7 mouse cellular contexts compared by ENCODE assay signal in the genomic region with DNA sequence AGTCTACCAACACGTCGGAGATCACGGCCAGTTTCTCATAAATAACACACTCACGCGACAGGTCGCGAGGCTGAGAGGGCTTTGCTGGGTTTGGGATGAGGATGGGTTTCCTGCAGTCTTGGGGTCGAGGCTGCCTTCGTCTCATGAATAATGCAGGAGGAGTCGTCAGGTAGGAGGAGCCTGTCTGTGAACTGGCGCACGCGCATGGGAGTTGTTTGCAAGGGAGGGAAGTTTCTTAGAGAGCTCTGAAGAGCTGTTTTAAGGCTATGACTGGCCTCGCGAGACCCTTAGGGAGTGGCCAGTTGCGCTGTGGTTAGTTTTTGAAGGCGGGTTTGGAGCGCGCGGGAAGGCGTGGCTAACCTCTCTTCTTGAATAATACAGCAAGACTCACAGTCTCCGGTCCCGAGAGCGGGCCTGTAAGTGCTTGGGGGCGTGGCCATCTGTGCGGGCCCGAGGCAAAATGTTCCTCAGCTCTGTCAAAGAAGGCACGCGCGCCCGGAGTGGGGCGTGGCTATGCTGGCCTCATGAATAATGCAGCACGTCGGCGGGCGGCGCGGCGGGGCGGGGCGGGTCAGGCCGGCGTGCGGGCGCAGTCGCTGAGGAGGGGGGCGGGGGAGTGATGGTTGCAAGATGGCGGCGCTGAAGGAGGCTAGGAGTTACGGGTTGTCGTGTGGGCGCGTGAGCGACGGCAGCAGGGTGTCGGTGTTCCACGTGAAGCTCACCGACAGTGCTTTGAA. TPM values are rescaled to one million over a fixed set of nuclear protein-coding genes. Genes with fewer than 3 reads are reported as not detected.
A peak's percentile ranks its signal among the peaks of the same experiment; 100 is the strongest.
DNase-seq lines count a peak whose midpoint lies in the region; ATAC-seq and TF ChIP-seq lines count a peak whose summit lies in the region.

A gene (plus strand): TSS at position 381 of the 737 bp plus-strand sequence.

- intact Hi-C loops in left cerebral cortex, postnatal 4 days (cut with DNase I): no loop called here

- H3K36me3 ChIP-seq in embryonic facial prominence, embryonic 10.5 days (replicated peaks): peaks cover 34% of the 10 kb centered on the region
- peaks cover 25% of the 10 kb centered on the region for H3K36me3 ChIP-seq in intestine, postnatal 0 days (ENCODE audit: control insufficient read depth, insufficient read depth)
- peaks cover 29% of the 10 kb centered on the region for H3K36me3 ChIP-seq in midbrain, embryonic 12.5 days
- H3K36me3 ChIP-seq in small intestine, adult 2 months (ENCODE audit: control insufficient read depth, insufficient read depth, low read length): peaks cover 19% of the 10 kb centered on the region

- peak within 1 kb of the TSS; percentile 91 for H3K4me2 ChIP-seq in intestine, postnatal 0 days (replicated peaks; ENCODE audit: low read depth)
- H3K4me2 ChIP-seq in midbrain, embryonic 12.5 days (replicated peaks): peak within 1 kb of the TSS; percentile 77

- H3K27ac ChIP-seq in embryonic facial prominence, embryonic 10.5 days (replicated peaks): peak within 1 kb of the TSS; percentile 91
- H3K27ac ChIP-seq in intestine, postnatal 0 days (ENCODE audit: low read depth, low read length): peak within 1 kb of the TSS; percentile 91
- peak within 1 kb of the TSS; percentile 94 for H3K27ac ChIP-seq in midbrain, embryonic 12.5 days (replicated peaks)
- peak within 1 kb of the TSS; percentile 99 for H3K27ac ChIP-seq in small intestine, adult 2 months (ENCODE audit: insufficient read depth, low read depth, low read length)

- 0 out of 2 replicates have a peak, but pooled peaks have one; percentile 7 for TF ChIP-seq CTCF in intestine, postnatal 0 days (IDR thresholded peaks at IDR 0.05; ENCODE audit: low read depth)
- TF ChIP-seq CTCF in small intestine, adult 2 months (IDR thresholded peaks at IDR 0.05; ENCODE audit: extremely low read depth, insufficient read length, insufficient replicate concordance, low read depth, low read length): no peak

- DNase-seq in adrenal gland, postnatal 10 days: peak; percentile 100
- peak; percentile 100 for DNase-seq in embryonic facial prominence, embryonic 10.5 days (ENCODE audit: low spot score)
- DNase-seq in gonadal fat pad, adult 2 months (ENCODE audit: low read depth): peak; percentile 96
- DNase-seq in left cerebral cortex, postnatal 4 days: peak; percentile 100

- peak within 1 kb of the TSS; percentile 84 for H3K9ac ChIP-seq in intestine, postnatal 0 days (ENCODE audit: low read depth, low read length)
- peak within 1 kb of the TSS; percentile 78 for H3K9ac ChIP-seq in midbrain, embryonic 12.5 days (replicated peaks)

- ATAC-seq in intestine, postnatal 0 days: peak; percentile 88
- ATAC-seq in midbrain, embryonic 12.5 days (ENCODE audit: low FRiP score, low read depth): peak; percentile 84

- under 1% methylated on average over 58 of the region's 58 CpGs for WGBS in embryonic facial prominence, embryonic 10.5 days
- WGBS in intestine, postnatal 0 days: under 1% methylated on average over 57 of the region's 58 CpGs
- WGBS in midbrain, embryonic 12.5 days: under 1% methylated on average over 56 of the region's 58 CpGs
- WGBS in small intestine, adult 2 months: 1% methylated on average over 58 of the region's 58 CpGs

- TF ChIP-seq POLR2A in small intestine, adult 2 months (IDR thresholded peaks at IDR 0.05; ENCODE audit: low read depth, low read length): peak; percentile 46; the same call in 1 of the 2 replicates

- no peaks in the 10 kb centered on the region for H3K9me3 ChIP-seq in embryonic facial prominence, embryonic 10.5 days
- no peaks in the 10 kb centered on the region for H3K9me3 ChIP-seq in intestine, postnatal 0 days (ENCODE audit: control insufficient read depth)
- H3K9me3 ChIP-seq in midbrain, embryonic 12.5 days: no peaks in the 10 kb centered on the region

- no peaks in the 10 kb centered on the region for H3K27me3 ChIP-seq in embryonic facial prominence, embryonic 10.5 days (replicated peaks; ENCODE audit: low read depth, poor library complexity, severe bottlenecking)
- H3K27me3 ChIP-seq in intestine, postnatal 0 days (replicated peaks; ENCODE audit: control insufficient read depth, insufficient read depth, low read length): no peaks in the 10 kb centered on the region
- no peaks in the 10 kb centered on the region for H3K27me3 ChIP-seq in midbrain, embryonic 12.5 days
- H3K27me3 ChIP-seq in small intestine, adult 2 months (ENCODE audit: control insufficient read depth, insufficient read depth, low read length): no peaks in the 10 kb centered on the region

- peaks cover 31% of the 10 kb centered on the region for H3K4me1 ChIP-seq in embryonic facial prominence, embryonic 10.5 days
- peaks cover 7% of the 10 kb centered on the region for H3K4me1 ChIP-seq in intestine, postnatal 0 days (replicated peaks; ENCODE audit: control insufficient read depth, insufficient read depth, low read length)
- H3K4me1 ChIP-seq in midbrain, embryonic 12.5 days: peaks cover 32% of the 10 kb centered on the region
- peaks cover 21% of the 10 kb centered on the region for H3K4me1 ChIP-seq in small intestine, adult 2 months (ENCODE audit: control insufficient read depth, insufficient read depth, insufficient read length, low read length)

- peak within 1 kb of the TSS; percentile 88 for H3K4me3 ChIP-seq in embryonic facial prominence, embryonic 10.5 days
- peak within 1 kb of the TSS; percentile 82 for H3K4me3 ChIP-seq in intestine, postnatal 0 days (ENCODE audit: low read depth, low read length)
- peak within 1 kb of the TSS; percentile 72 for H3K4me3 ChIP-seq in midbrain, embryonic 12.5 days
- H3K4me3 ChIP-seq in small intestine, adult 2 months (ENCODE audit: low read depth, low read length): peak within 1 kb of the TSS; percentile 91

RNA-seq across cellular contexts. Expression of the gene that starts here (rescaled TPM):
- 10 to 100 TPM; 22.2 to 26.3 TPM for total RNA-seq in adrenal gland, postnatal 10 days (2021)
- 20.8 and 21.1 TPM in 2 replicates for polyA plus RNA-seq in embryonic facial prominence, embryonic 10.5 days (2016; fragmentation: Nextera tagmentation; extraction: Ambion mirVana)
- polyA plus RNA-seq in gonadal fat pad, adult 2 months (2012; rRNA removed): 18.4 and 23.9 TPM in 2 replicates
- polyA plus RNA-seq in intestine, postnatal 0 days (2015; fragmentation: Nextera tagmentation; extraction: Ambion mirVana): 11.8 and 13.0 TPM in 2 replicates
- 10 to 100 TPM; 17.7 to 20.0 TPM for total RNA-seq in left cerebral cortex, postnatal 4 days (2021)
- polyA plus RNA-seq in midbrain, embryonic 12.5 days (2016; fragmentation: Nextera tagmentation; extraction: Ambion mirVana): 18.7 and 21.6 TPM in 2 replicates
- 20.5 and 45.6 TPM in 2 replicates for polyA plus RNA-seq in small intestine, adult 2 months (2012; rRNA removed)

Comparison
In these comparisons a context has a peak if more than half of its experiments do, and no peak if none do; other contexts are left out.
1. Peak in every context shown above with its lines: DNase-seq, ATAC-seq, H3K4me3 ChIP-seq and H3K27ac ChIP-seq.